Mouse (Mus musculus): Measurements from ENCODE around the gene Nrde2.

DNA sequence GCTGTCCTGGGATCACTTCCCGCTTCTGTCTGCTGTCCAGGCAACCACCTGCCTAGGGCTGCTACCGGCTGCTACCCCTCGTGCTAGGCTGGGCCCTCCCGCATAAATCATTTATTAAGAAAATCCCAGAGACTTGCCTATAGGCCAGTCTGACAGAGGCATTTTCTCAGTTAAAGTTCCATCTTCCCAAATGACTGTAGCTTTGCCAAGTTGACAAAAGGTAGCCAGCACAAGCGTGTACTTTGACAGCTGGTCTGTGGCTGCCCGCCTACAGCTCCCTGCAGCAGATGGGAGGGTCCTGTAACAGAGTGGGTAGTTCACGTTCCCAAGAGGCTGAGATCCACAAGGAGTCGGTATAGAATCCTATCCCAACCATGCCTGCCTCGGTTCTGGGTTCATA is 36.0 kb downstream of the Nrde2 start:
- no peak for TF ChIP-seq CTCF (IDR thresholded peaks at IDR 0.05; ENCODE audit: borderline replicate concordance, insufficient read depth, low read length)
- no peak for TF ChIP-seq POLR2A (IDR thresholded peaks at IDR 0.05; ENCODE audit: low read depth, low read length)
